Mouse (Mus musculus): ENCODE measurements around the gene Trp53bp2. TPM values are rescaled to one million over a fixed set of nuclear protein-coding genes. Genes with fewer than 3 reads are reported as not detected.

Trp53bp2 gene
- polyA plus RNA-seq (2014; fragmentation: Illumina TruSeq; extraction: RNeasy Lipid Tissue Mini Kit (QIAGEN cat#74804)): 14.4 TPM

DNA sequence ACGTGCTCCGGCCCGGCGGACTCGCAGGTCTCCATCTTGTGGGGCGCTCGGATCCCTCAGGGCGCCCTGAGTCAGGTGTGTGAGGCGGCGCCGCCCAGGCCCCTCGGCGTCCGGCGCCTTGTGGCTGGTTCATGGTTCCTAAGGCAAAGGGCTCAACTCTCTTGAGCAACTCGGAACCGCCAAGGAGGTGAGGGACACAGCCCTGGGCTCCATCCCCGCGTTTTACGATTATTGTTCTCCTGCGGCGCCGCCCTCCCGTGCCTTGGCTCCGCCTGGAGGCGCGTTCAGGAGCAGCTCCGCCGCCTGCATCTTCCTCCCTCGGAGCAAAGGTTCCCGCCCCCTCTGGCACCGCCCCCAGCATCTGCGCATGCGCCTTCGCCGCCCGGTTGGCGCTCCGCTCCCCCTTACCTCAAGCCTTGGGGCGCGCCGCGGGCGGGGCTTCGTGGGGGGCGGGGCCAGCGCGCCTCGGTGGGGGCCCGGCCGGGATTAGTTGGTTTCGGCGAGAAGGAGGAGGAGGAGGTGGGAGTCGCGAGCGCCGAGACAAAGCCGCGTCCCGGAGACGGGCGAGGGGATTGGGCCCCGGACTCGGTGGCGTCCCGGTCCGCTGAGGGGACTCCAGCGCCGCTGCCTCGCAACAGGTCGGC, at the start of gene Trp53bp2:
Gene Trp53bp2, plus strand, starts transcription at position 489 of the 644 bp plus-strand sequence.

Other genes starting within 250 kb of the Trp53bp2 start
- gene Vmn1r1, start 244.7 kb upstream of the Trp53bp2 start, polyA plus RNA-seq (2014; fragmentation: Illumina TruSeq; extraction: RNeasy Lipid Tissue Mini Kit (QIAGEN cat#74804)): not detected
- 321 TPM for gene Degs1, start 126.4 kb upstream of the Trp53bp2 start, polyA plus RNA-seq (2014; fragmentation: Illumina TruSeq; extraction: RNeasy Lipid Tissue Mini Kit (QIAGEN cat#74804))
- 52.0 TPM for gene Fbxo28, start 67.5 kb upstream of the Trp53bp2 start, polyA plus RNA-seq (2014; fragmentation: Illumina TruSeq; extraction: RNeasy Lipid Tissue Mini Kit (QIAGEN cat#74804))
- 82.9 TPM for gene Capn2, start 108.4 kb downstream of the Trp53bp2 start, polyA plus RNA-seq (2014; fragmentation: Illumina TruSeq; extraction: RNeasy Lipid Tissue Mini Kit (QIAGEN cat#74804))
- gene Capn8, start 155.8 kb downstream of the Trp53bp2 start, polyA plus RNA-seq (2014; fragmentation: Illumina TruSeq; extraction: RNeasy Lipid Tissue Mini Kit (QIAGEN cat#74804)): not detected